Mouse (Mus musculus): ENCODE results near the gene Asl.

The Asl gene

GRCm38 (mm10) chr5:130029142-130029897 lies at the start of gene Asl, which contains the start of gene Crcp:
TSS of gene Asl (minus strand) at chr5:130029247.
TSS of gene Crcp (plus strand) at chr5:130029290.
- peak; percentile 91 for DNase-seq

- no peak for DNase-seq
Measured at GRCm38 (mm10) chr5:130078834-130079156, 49.7 kb upstream of the Asl start.

- no peak for DNase-seq
Measured at GRCm38 (mm10) chr5:130078096-130078833, 49.2 kb upstream of the Asl start.

- no peak for DNase-seq
Measured at GRCm38 (mm10) chr5:130076396-130076795, 47.3 kb upstream of the Asl start.

- DNase-seq, result no peak
Measured at GRCm38 (mm10) chr5:130074491-130074890, 45.4 kb upstream of the Asl start.

- no peak for DNase-seq
Measured at GRCm38 (mm10) chr5:130073026-130073425, 44.0 kb upstream of the Asl start, which contains the start of gene Tpst1. TSS of gene Tpst1 (plus strand) at chr5:130073326.

GRCm38 (mm10) chr5:130067841-130068264 lies 38.8 kb upstream of the Asl start:
- DNase-seq, result no peak

GRCm38 (mm10) chr5:130065579-130065978 lies 36.5 kb upstream of the Asl start:
- DNase-seq, result no peak

- DNase-seq, result no peak
Measured at GRCm38 (mm10) chr5:130063760-130064159, 34.7 kb upstream of the Asl start.

- no peak for DNase-seq
Measured at GRCm38 (mm10) chr5:130062096-130062495, 33.0 kb upstream of the Asl start.

- DNase-seq, result no peak
Measured at GRCm38 (mm10) chr5:130060329-130060665, 31.2 kb upstream of the Asl start.

GRCm38 (mm10) chr5:130059413-130060328 lies 30.6 kb upstream of the Asl start:
- DNase-seq, result no peak

- no peak for DNase-seq
Measured at GRCm38 (mm10) chr5:130056303-130056702, 27.3 kb upstream of the Asl start.

GRCm38 (mm10) chr5:130055688-130056087 lies 26.6 kb upstream of the Asl start:
- no peak for DNase-seq

- DNase-seq, result no peak
Measured at GRCm38 (mm10) chr5:130052955-130053354, 23.9 kb upstream of the Asl start.

- DNase-seq, result no peak
Measured at GRCm38 (mm10) chr5:130052510-130052909, 23.5 kb upstream of the Asl start.

GRCm38 (mm10) chr5:130051073-130051860 lies 22.2 kb upstream of the Asl start:
- no peak for DNase-seq

- no peak for DNase-seq
Measured at GRCm38 (mm10) chr5:130050416-130050815, 21.4 kb upstream of the Asl start.

- no peak for DNase-seq
Measured at GRCm38 (mm10) chr5:130048786-130049520, 19.9 kb upstream of the Asl start.

- no peak for DNase-seq
Measured at GRCm38 (mm10) chr5:130047013-130047412, 18.0 kb upstream of the Asl start.

- DNase-seq, result no peak
Measured at GRCm38 (mm10) chr5:130046589-130046988, 17.5 kb upstream of the Asl start.

GRCm38 (mm10) chr5:130046100-130046499 lies 17.1 kb upstream of the Asl start:
- no peak for DNase-seq

Measured in embryo, embryonic 11 days (tissue).